Mouse (Mus musculus) CH12.LX (cell line): ENCODE measurements at regions not wholly inside any gene's neighbourhood (a gene's known extent, or its start where the extent isn't known, plus 50 kb on each side); places are given as distances from the start of the nearest gene placed in this dataset.

Experiments
- DNase-seq: peaks from one replicate; pipeline ENCODE4 v3.0.0-alpha.2; 2013; ENCODE audit errors: extremely low read depth
- H3K27ac ChIP-seq: 2 replicates; pipeline ENCODE4 v1.5.1; 2012; ENCODE audit warnings: low read depth, mild to moderate bottlenecking, control low read depth, moderate library complexity; ENCODE audit not compliant: insufficient read depth
- H3K27me3 ChIP-seq: replicated peaks from 2 replicates; pipeline ENCODE3; 2012; ENCODE audit warnings: inconsistent platforms
- H3K36me3 ChIP-seq, 2 experiments: replicated peaks in 1 of 2; 2 replicates each; pipeline versions ENCODE3 to v1.6.1; 2012; ENCODE audit warnings: inconsistent platforms in 1 of 2, low read length in 1 of 2, mild to moderate bottlenecking in 1 of 2, mixed read lengths in 1 of 2, moderate library complexity in 1 of 2; ENCODE audit not compliant: control insufficient read depth in 1 of 2, insufficient read depth in 1 of 2
- H3K4me1 ChIP-seq, 2 experiments: 2 replicates each; pipeline ENCODE4 v1.6.1; 2012; ENCODE audit warnings: inconsistent platforms in 1 of 2, moderate library complexity in 1 of 2; ENCODE audit not compliant: insufficient read depth in 2 of 2, control insufficient read depth in 1 of 2
- H3K4me2 ChIP-seq: 2 replicates; pipeline ENCODE4 v1.6.1; 2012; ENCODE audit warnings: low read depth, mild to moderate bottlenecking, control low read depth; ENCODE audit not compliant: poor library complexity, insufficient read depth, severe bottlenecking
- H3K4me3 ChIP-seq, 3 experiments: fragments of 150-350 bp in 1 of 3; sonication (generic) in 1 of 3; replicated peaks in 1 of 3; 2 replicates each; pipeline versions ENCODE3 to v1.5.1; 2011 to 2012; ENCODE audit warnings: low read depth in 2 of 3, low read length in 2 of 3, mild to moderate bottlenecking in 2 of 3, moderate library complexity in 2 of 3, control low read depth in 1 of 3, improper control_type of control experiment in 1 of 3, inconsistent platforms in 1 of 3, mixed read lengths in 1 of 3; ENCODE audit not compliant: poor library complexity in 1 of 3
- H3K79me2 ChIP-seq: replicated peaks from 2 replicates; pipeline ENCODE4 v1.6.1; 2012; ENCODE audit warnings: mild to moderate bottlenecking, moderate library complexity; ENCODE audit not compliant: control insufficient read depth, poor library complexity, insufficient read depth, severe bottlenecking; ENCODE audit errors: extremely low read depth
- H3K9ac ChIP-seq: 2 replicates; pipeline ENCODE4 v1.6.1; 2012; ENCODE audit warnings: low read depth, mild to moderate bottlenecking, control low read depth, moderate library complexity; ENCODE audit not compliant: insufficient read depth
- H3K9me3 ChIP-seq: replicated peaks from 2 replicates; pipeline ENCODE3; 2012; ENCODE audit warnings: low read length, inconsistent platforms, mixed read lengths
- CHD2 ChIP-seq: IDR thresholded peaks from 2 replicates; pipeline ENCODE4 v1.6.1; 2011; ENCODE audit warnings: low read length, improper control_type of control experiment
- CTCF ChIP-seq, 2 experiments: IDR thresholded peaks in 1 of 2; conservative IDR thresholded peaks in 1 of 2; 2 replicates each; pipeline ENCODE4 v1.5.1; 2011 to 2012; ENCODE audit warnings: low read depth in 2 of 2, low read length in 2 of 2, improper control_type of control experiment in 1 of 2, inconsistent platforms in 1 of 2, mild to moderate bottlenecking in 1 of 2, moderate library complexity in 1 of 2
- ETS1 ChIP-seq: conservative IDR thresholded peaks from 2 replicates; pipeline ENCODE4 v1.6.1; 2012; ENCODE audit warnings: low read depth, mild to moderate bottlenecking, inconsistent platforms, low read length, improper control_type of control experiment, moderate library complexity
- KAT2A ChIP-seq: IDR thresholded peaks from 2 replicates; pipeline ENCODE4 v1.6.1; 2012; ENCODE audit warnings: low read length, improper control_type of control experiment, inconsistent platforms; ENCODE audit not compliant: insufficient replicate concordance
- MAFK ChIP-seq: IDR thresholded peaks from 2 replicates; pipeline ENCODE4 v1.6.1; 2011; ENCODE audit warnings: low read length, improper control_type of control experiment; ENCODE audit not compliant: insufficient replicate concordance
- MAX ChIP-seq: IDR thresholded peaks from 2 replicates; pipeline ENCODE4 v1.6.1; 2011; ENCODE audit warnings: low read length, improper control_type of control experiment
- MYC ChIP-seq: IDR thresholded peaks from 2 replicates; pipeline ENCODE4 v1.6.1; 2011; ENCODE audit warnings: low read depth, mild to moderate bottlenecking, improper control_type of control experiment, low read length
- POLR2A ChIP-seq: IDR thresholded peaks from 2 replicates; pipeline ENCODE4 v1.6.1; 2011; ENCODE audit warnings: low read depth, mild to moderate bottlenecking, improper control_type of control experiment, low read length
- POLR2AphosphoS2 ChIP-seq: IDR thresholded peaks from 2 replicates; pipeline ENCODE4 v1.6.1; 2011; ENCODE audit warnings: low read depth, low read length, improper control_type of control experiment
- RCOR1 ChIP-seq: conservative IDR thresholded peaks from 2 replicates; pipeline ENCODE4 v1.6.1; 2012; ENCODE audit warnings: low read depth, mild to moderate bottlenecking, inconsistent platforms, low read length, improper control_type of control experiment
- TBP ChIP-seq: conservative IDR thresholded peaks from 2 replicates; pipeline ENCODE4 v1.6.1; 2011; ENCODE audit warnings: low read depth, low read length, improper control_type of control experiment
- TCF12 ChIP-seq: IDR thresholded peaks from 2 replicates; pipeline ENCODE4 v1.6.1; 2014; ENCODE audit warnings: low read depth, mild to moderate bottlenecking, inconsistent platforms, low read length, improper control_type of control experiment
- UBTF ChIP-seq: IDR thresholded peaks from 2 replicates; pipeline ENCODE4 v1.6.1; 2012; ENCODE audit warnings: low read depth, mild to moderate bottlenecking, inconsistent platforms, low read length, improper control_type of control experiment, moderate library complexity
- USF1 ChIP-seq: IDR thresholded peaks from 2 replicates; pipeline ENCODE4 v1.6.1; 2014; ENCODE audit warnings: low read depth, mild to moderate bottlenecking, inconsistent platforms, low read length, improper control_type of control experiment
- ZC3H11A ChIP-seq: IDR thresholded peaks from 2 replicates; pipeline ENCODE4 v1.6.1; 2012; ENCODE audit warnings: low read depth, mild to moderate bottlenecking, inconsistent platforms, low read length, improper control_type of control experiment
- ZKSCAN1 ChIP-seq: IDR thresholded peaks from 2 replicates; pipeline ENCODE4 v1.6.1; 2012; ENCODE audit warnings: low read depth, inconsistent platforms, low read length, improper control_type of control experiment, borderline replicate concordance
- ZMIZ1 ChIP-seq: IDR thresholded peaks from 2 replicates; pipeline ENCODE4 v1.6.1; 2012; ENCODE audit warnings: low read depth, mild to moderate bottlenecking, inconsistent platforms, low read length, improper control_type of control experiment
- dilution Hi-C: fragments of 300-500 bp; cut with MboI; formaldehyde crosslinking; loops from 2 replicates; pipeline ENCODE4 v1.14.3; 2020; ENCODE audit warnings: low sequenced_read_pairs; ENCODE audit not compliant: extremely low pct_unique_long_range_greater_than_20kb, extremely low pct_ligation_motif_present
- in situ Hi-C: fragments of 300-500 bp; cut with MboI; formaldehyde crosslinking; loops from 3 replicates; pipeline ENCODE4 v1.14.3; 2019; ENCODE audit warnings: low sequenced_read_pairs, low pct_ligation_motif_present, low pct_unique_long_range_greater_than_20kb, mixed read lengths

DNA sequence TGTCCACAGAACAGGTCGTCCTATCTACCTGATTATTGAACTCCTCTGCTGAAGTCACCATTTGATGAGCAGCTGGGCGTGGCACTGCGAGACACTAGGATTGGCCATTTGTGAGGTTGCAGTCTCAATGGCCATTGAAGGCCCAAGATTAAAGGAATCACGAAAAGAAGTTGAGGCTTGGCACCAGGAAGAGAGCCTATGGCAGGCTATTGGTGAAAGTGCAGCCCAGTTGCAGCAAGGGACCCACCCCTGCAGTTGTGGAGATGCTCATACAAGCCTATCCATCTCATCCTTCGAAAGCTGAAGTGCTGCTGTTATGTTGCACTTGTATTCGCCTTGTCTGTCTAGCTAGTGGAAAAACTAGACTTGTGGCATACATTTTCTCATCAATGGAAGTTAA lies 96.5 kb upstream of the Ccn6 start:
- TF ChIP-seq TCF12 (no peak), ZMIZ1 (no peak), CTCF (conservative IDR thresholded peaks at IDR 0.05 in 1 of 2, IDR thresholded peaks at IDR 0.05 in 1 of 2; ENCODE audit: low read depth in 2 of 2, low read length in 2 of 2) (no peak), ZKSCAN1 (no peak), CHD2 (no peak), RCOR1 (no peak), MAX (no peak), TBP (no peak), POLR2A (no peak), ETS1 (no peak)
- TF ChIP-seq, all 38 proteins: peak for 0
- Histone ChIP-seq H3K36me3 (no peaks in the 10 kb centered on the region), H3K27ac (no peak overlapping the region), H3K9me3 (no peaks in the 10 kb centered on the region), H3K79me2 (no peaks in the 10 kb centered on the region), H3K4me1 (peaks cover 2 to 6% of the 10 kb centered on the region in 2 experiments; a peak in 2 of 4 replicates), H3K27me3 (no peaks in the 10 kb centered on the region), H3K4me2 (no peak overlapping the region), H3K9ac (no peak overlapping the region), H3K4me3 (no peak overlapping the region)
- in situ Hi-C loops = no loop called here
- dilution Hi-C loops = no loop called here
- DNase-seq = no peak

DNA sequence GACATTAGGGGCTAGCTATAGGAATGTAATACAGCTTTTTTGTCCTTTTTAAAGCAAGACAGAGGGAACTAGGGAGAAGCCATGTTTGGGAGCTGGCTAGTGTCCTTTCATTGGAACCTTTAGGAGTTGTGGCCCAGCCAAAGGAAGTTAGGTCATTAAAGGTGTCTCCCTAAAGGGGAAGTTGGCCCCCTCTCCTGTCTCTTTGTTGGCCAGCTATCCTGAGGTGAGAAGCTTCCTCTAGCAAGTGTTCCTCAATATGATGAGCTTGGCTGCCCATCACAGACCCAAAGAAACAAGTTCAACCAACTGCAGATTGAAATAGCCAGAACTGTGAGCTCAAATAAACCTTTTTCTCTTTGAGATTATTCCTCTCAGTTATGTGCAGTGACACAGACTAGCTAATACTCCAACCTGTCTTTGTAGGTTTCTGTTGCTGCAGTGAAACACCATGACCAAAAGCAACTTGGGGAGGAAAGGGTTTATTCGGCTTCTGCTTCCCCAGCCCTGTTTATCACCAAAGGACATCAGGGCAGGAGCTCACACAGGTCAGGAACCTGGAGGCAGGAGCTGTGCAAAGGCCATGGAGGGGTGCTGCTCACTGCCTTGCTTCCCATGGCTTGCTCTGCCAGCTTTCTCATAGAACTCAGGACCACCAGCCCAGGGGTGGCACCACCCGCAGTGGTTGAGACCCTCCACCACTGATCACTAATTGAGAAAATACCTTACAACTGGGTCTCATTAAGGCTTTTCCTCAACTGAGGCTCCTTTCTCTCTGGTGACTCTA lies 94.0 kb upstream of the Ccn6 start:
- Histone ChIP-seq H3K4me3 (no peak overlapping the region), H3K27ac (no peak overlapping the region), H3K27me3 (no peaks in the 10 kb centered on the region), H3K79me2 (no peaks in the 10 kb centered on the region), H3K36me3 (no peaks in the 10 kb centered on the region), H3K9ac (no peak overlapping the region), H3K9me3 (no peaks in the 10 kb centered on the region), H3K4me2 (no peak overlapping the region), H3K4me1 (peaks cover 2 to 3% of the 10 kb centered on the region in 2 experiments; a peak in 2 of 4 replicates)
- in situ Hi-C loops = no loop called here
- TF ChIP-seq POLR2AphosphoS2 (no peak), CTCF (conservative IDR thresholded peaks at IDR 0.05 in 1 of 2, IDR thresholded peaks at IDR 0.05 in 1 of 2; ENCODE audit: low read depth in 2 of 2, low read length in 2 of 2) (no peak), ZC3H11A (no peak), USF1 (no peak), UBTF (no peak), RCOR1 (no peak), MYC (no peak), KAT2A (no peak), MAFK (no peak)
- dilution Hi-C loops = no loop called here
- DNase-seq = no peak
